Mouse (Mus musculus): ENCODE results near the gene Cd19. TPM values are rescaled to one million over a fixed set of nuclear protein-coding genes. Genes with fewer than 3 reads are reported as not detected.
A peak's percentile ranks its signal among the peaks of the same experiment; 100 is the strongest.

Gene Cd19
- total and polyA plus RNA-seq, 3 experiments: 132 to 234 (median 141) TPM

DNA sequence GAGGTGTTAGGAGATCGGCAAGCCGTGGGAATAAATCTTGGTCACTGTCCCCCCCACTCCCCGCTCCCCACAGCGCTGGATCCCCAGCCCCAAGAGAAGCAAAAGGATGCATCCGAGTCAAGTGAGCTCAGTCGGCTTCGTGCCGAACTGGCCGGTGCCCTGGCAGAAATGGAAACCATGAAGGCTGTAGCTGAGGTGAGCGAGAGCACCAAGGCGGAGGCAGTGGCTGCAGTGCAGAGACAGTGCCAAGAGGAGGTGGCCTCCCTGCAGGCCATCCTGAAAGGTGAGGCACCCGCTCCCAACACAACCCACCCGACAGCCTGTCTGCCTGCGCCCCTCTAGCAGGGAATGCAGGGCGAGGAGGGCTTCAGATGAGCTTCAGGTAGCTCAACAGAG is 14.8 kb upstream of the Cd19 start:
- no peak overlapping the region for H3K27ac ChIP-seq (ENCODE audit: insufficient read depth, low read depth)
- H3K4me2 ChIP-seq (ENCODE audit: insufficient read depth, low read depth, poor library complexity, severe bottlenecking): peak overlapping the region; percentile 52
- no peak for TF ChIP-seq JUN (IDR thresholded peaks at IDR 0.05; ENCODE audit: insufficient read depth, low read depth, low read length)
- TF ChIP-seq PAX5 (IDR thresholded peaks at IDR 0.05; ENCODE audit: low read length): no peak
- TF ChIP-seq TBP (conservative IDR thresholded peaks at IDR 0.05; ENCODE audit: low read depth, low read length): no peak
- TF ChIP-seq E2F4 (IDR thresholded peaks at IDR 0.05; ENCODE audit: insufficient replicate concordance, low read depth, low read length): no peak
- TF ChIP-seq EP300 (IDR thresholded peaks at IDR 0.05; ENCODE audit: low read length): no peak
- TF ChIP-seq CHD2 (IDR thresholded peaks at IDR 0.05; ENCODE audit: low read length): no peak
- TF ChIP-seq ZC3H11A (IDR thresholded peaks at IDR 0.05; ENCODE audit: low read depth, low read length): no peak
- TF ChIP-seq POLR2AphosphoS2 (IDR thresholded peaks at IDR 0.05; ENCODE audit: low read depth, low read length): no peak
- TF ChIP-seq TCF12 (IDR thresholded peaks at IDR 0.05; ENCODE audit: low read depth, low read length): no peak
- dilution Hi-C loops (cut with MboI; ENCODE audit: extremely low pct_ligation_motif_present, extremely low pct_unique_long_range_greater_than_20kb, low sequenced_read_pairs) (no loop called here), in situ Hi-C loops (cut with MboI; ENCODE audit: low pct_ligation_motif_present, low pct_unique_long_range_greater_than_20kb, low sequenced_read_pairs) (no loop called here)
- peaks cover 7% of the 10 kb centered on the region for H3K9me3 ChIP-seq (replicated peaks; ENCODE audit: low read length)
- H3K4me1 ChIP-seq (ENCODE audit: control insufficient read depth in 1 of 2, insufficient read depth in 2 of 2): peaks cover 13 to 48% of the 10 kb centered on the region in 2 experiments
- peak overlapping the region; percentile 52 for H3K9ac ChIP-seq (ENCODE audit: insufficient read depth, low read depth)
- H3K4me3 ChIP-seq (replicated peaks in 1 of 3; ENCODE audit: low read depth in 2 of 3, low read length in 2 of 3, poor library complexity in 1 of 3): peak overlapping the region; percentile 43 to 75 (median 71)
- H3K79me2 ChIP-seq (replicated peaks; ENCODE audit: control insufficient read depth, extremely low read depth, insufficient read depth, poor library complexity, severe bottlenecking): peaks cover 11% of the 10 kb centered on the region; the same call in 1 of the 2 replicates
- no peaks in the 10 kb centered on the region for H3K27me3 ChIP-seq (replicated peaks)
- peaks cover 36 to 60% of the 10 kb centered on the region in 2 experiments for H3K36me3 ChIP-seq (replicated peaks in 1 of 2; ENCODE audit: control insufficient read depth in 1 of 2, insufficient read depth in 1 of 2, low read length in 1 of 2)
- DNase-seq (ENCODE audit: extremely low read depth): no peak

DNA sequence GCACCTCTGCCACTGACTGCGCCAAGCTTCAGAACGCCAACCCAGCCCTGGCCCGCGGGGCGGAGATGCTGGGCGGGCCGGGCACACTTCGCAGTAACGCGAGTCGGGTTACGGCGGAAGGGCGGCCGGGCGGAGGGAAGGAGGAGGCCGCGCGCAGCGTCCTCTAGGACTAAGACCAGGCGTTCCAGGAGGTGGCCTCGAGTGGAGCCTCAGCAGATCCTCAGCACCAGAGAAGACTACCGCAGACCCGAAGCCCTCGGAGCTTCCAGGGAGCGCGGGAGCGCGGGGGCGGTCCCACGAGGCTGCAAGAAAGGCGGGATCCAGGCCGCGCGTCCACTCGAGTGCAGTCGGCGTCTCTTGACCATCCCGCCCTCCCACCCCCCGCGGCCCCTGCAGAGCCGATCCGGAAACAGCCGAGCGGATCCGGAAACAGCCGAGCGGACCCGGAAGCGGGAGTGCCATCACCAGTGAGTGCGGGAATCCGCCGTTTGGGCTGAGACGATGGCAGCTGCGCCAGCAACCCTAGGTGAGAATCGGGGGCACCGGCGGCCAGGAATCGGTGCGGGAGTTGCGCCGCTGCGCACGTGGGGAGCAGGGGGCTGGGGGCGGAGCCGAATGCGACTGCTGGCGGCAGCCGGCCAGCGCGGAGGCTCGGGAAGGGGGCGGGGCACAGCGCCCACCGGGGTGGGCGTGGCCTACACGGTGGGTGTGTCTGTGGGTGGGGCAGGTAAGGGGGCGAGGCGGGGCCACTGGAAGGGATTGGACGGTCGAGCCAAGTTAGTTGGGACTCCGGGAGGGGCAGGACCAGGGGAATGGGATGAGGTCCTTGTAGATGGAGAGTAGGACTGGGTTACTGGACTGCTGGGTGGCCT is 14.2 kb upstream of the Cd19 start, which contains the start of gene Rabep2:
Rabep2 (plus strand) TSS at position 129 of the 872 bp plus-strand sequence.
- H3K4me3 ChIP-seq (replicated peaks in 1 of 3; ENCODE audit: low read depth in 2 of 3, low read length in 2 of 3, poor library complexity in 1 of 3): peak within 1 kb of the TSS; percentile 60 to 75 (median 71)
- peaks cover 13 to 55% of the 10 kb centered on the region in 2 experiments for H3K4me1 ChIP-seq (ENCODE audit: control insufficient read depth in 1 of 2, insufficient read depth in 2 of 2)
- peaks cover 7% of the 10 kb centered on the region for H3K9me3 ChIP-seq (replicated peaks; ENCODE audit: low read length)
- H3K79me2 ChIP-seq (replicated peaks; ENCODE audit: control insufficient read depth, extremely low read depth, insufficient read depth, poor library complexity, severe bottlenecking): peaks cover 11% of the 10 kb centered on the region; the same call in 1 of the 2 replicates
- in situ Hi-C loops (cut with MboI; ENCODE audit: low pct_ligation_motif_present, low pct_unique_long_range_greater_than_20kb, low sequenced_read_pairs): no loop called here
- no peaks in the 10 kb centered on the region for H3K27me3 ChIP-seq (replicated peaks)
- peak; percentile 88 for DNase-seq (ENCODE audit: extremely low read depth)
- peaks cover 31 to 54% of the 10 kb centered on the region in 2 experiments for H3K36me3 ChIP-seq (replicated peaks in 1 of 2; ENCODE audit: control insufficient read depth in 1 of 2, insufficient read depth in 1 of 2, low read length in 1 of 2)
- H3K27ac ChIP-seq (ENCODE audit: insufficient read depth, low read depth): peak within 1 kb of the TSS; percentile 60
- H3K9ac ChIP-seq (ENCODE audit: insufficient read depth, low read depth): peak within 1 kb of the TSS; percentile 85
- dilution Hi-C loops (cut with MboI; ENCODE audit: extremely low pct_ligation_motif_present, extremely low pct_unique_long_range_greater_than_20kb, low sequenced_read_pairs): no loop called here
- H3K4me2 ChIP-seq (ENCODE audit: insufficient read depth, low read depth, poor library complexity, severe bottlenecking): peak within 1 kb of the TSS; percentile 52
- TF ChIP-seq USF1 (IDR thresholded peaks at IDR 0.05; ENCODE audit: low read depth, low read length) (no peak), IRF4 (IDR thresholded peaks at IDR 0.05; ENCODE audit: low read depth, low read length) (peak; percentile 79), ZMIZ1 (IDR thresholded peaks at IDR 0.05; ENCODE audit: low read depth, low read length) (0 out of 2 replicates have a peak, but pooled peaks have one; percentile 62), NRF1 (IDR thresholded peaks at IDR 0.05; ENCODE audit: low read depth, low read length) (0 out of 2 replicates have a peak, but pooled peaks have one; percentile 17), MYC (IDR thresholded peaks at IDR 0.05; ENCODE audit: low read depth, low read length) (no peak), SMC3 (IDR thresholded peaks at IDR 0.05; ENCODE audit: low read depth, low read length) (no peak), BHLHE40 (IDR thresholded peaks at IDR 0.05; ENCODE audit: low read depth, low read length) (no peak), RAD21 (IDR thresholded peaks at IDR 0.05; ENCODE audit: low read depth, low read length) (no peak), CTCF (conservative IDR thresholded peaks at IDR 0.05 in 1 of 2, IDR thresholded peaks at IDR 0.05 in 1 of 2; ENCODE audit: low read depth in 2 of 2, low read length in 2 of 2) (no peak), KAT2A (IDR thresholded peaks at IDR 0.05; ENCODE audit: insufficient replicate concordance, low read length) (peak; percentile 71; the same call in 1 of the 2 replicates), TBP (conservative IDR thresholded peaks at IDR 0.05; ENCODE audit: low read depth, low read length) (no peak), MEF2A (IDR thresholded peaks at IDR 0.05; ENCODE audit: borderline replicate concordance, low read depth, low read length) (0 out of 2 replicates have a peak, but pooled peaks have one; percentile 40), CHD1 (IDR thresholded peaks at IDR 0.05; ENCODE audit: low read depth, low read length) (no peak), SIN3A (IDR thresholded peaks at IDR 0.05; ENCODE audit: low read length) (peak; percentile 88), MAZ (IDR thresholded peaks at IDR 0.05; ENCODE audit: low read depth, low read length) (peak; percentile 83; the same call in 1 of the 2 replicates), MAFK (IDR thresholded peaks at IDR 0.05; ENCODE audit: insufficient replicate concordance, low read length) (no peak), UBTF (IDR thresholded peaks at IDR 0.05; ENCODE audit: low read depth, low read length) (no peak; the same call in 1 of the 2 replicates), RCOR1 (conservative IDR thresholded peaks at IDR 0.05; ENCODE audit: low read depth, low read length) (no peak), ZKSCAN1 (IDR thresholded peaks at IDR 0.05; ENCODE audit: borderline replicate concordance, low read depth, low read length) (no peak), TCF12 (IDR thresholded peaks at IDR 0.05; ENCODE audit: low read depth, low read length) (peak; percentile 58; the same call in 1 of the 2 replicates), MXI1 (IDR thresholded peaks at IDR 0.05; ENCODE audit: low read depth, low read length) (peak; percentile 82), USF2 (conservative IDR thresholded peaks at IDR 0.05; ENCODE audit: low read depth, low read length) (no peak), CHD2 (IDR thresholded peaks at IDR 0.05; ENCODE audit: low read length) (no peak), NELFE (IDR thresholded peaks at IDR 0.05; ENCODE audit: low read depth, low read length) (no peak; the same call in none of the 2 replicates)
